Mouse (Mus musculus): Measurements from ENCODE around the gene Ltb4r2. TPM values are rescaled to one million over a fixed set of nuclear protein-coding genes. Genes with fewer than 3 reads are reported as not detected.
A peak's percentile ranks its signal among the peaks of the same experiment; 100 is the strongest.

Ltb4r2 gene
- polyA plus RNA-seq (2015; fragmentation: Nextera tagmentation; extraction: Ambion mirVana): 0.67 and 0.70 TPM in 2 replicates

GRCm38 (mm10) chr14:55761163-55761562, at the start of gene Ltb4r2:
Ltb4r2 (plus strand) TSS chr14:55761428.
- Histone ChIP-seq H3K4me2 (peak within 1 kb of the TSS; percentile 96), H3K4me1 (peaks cover 18% of the 10 kb centered on the region), H3K4me3 (peak within 1 kb of the TSS; percentile 51), H3K27me3 (replicated peaks) (peaks cover 31% of the 10 kb centered on the region), H3K9me3 (no peaks in the 10 kb centered on the region), H3K9ac (peak within 1 kb of the TSS; percentile 71), H3K27ac (peak within 1 kb of the TSS; percentile 81), H3K36me3 (replicated peaks) (no peaks in the 10 kb centered on the region)
- no peak for ATAC-seq (replicated peaks)
- WGBS: 84% methylated on average over 6 of the region's 6 CpGs

GRCm38 (mm10) chr14:55711786-55712185, 49.4 kb upstream of the Ltb4r2 start:
- Histone ChIP-seq H3K36me3 (replicated peaks) (no peaks in the 10 kb centered on the region; the same call in 1 of the 2 replicates), H3K4me2 (no peak overlapping the region), H3K27me3 (replicated peaks) (peaks cover 3% of the 10 kb centered on the region; the same call in 1 of the 2 replicates), H3K4me1 (no peaks in the 10 kb centered on the region), H3K9me3 (no peaks in the 10 kb centered on the region), H3K27ac (no peak overlapping the region), H3K4me3 (no peak overlapping the region), H3K9ac (no peak overlapping the region)
- ATAC-seq (replicated peaks): no peak
- 81% methylated on average over 7 of the region's 7 CpGs for WGBS

- no peaks in the 10 kb centered on the region for H3K9me3 ChIP-seq
- 16% methylated on average over 25 of the region's 25 CpGs for WGBS
Observed at GRCm38 (mm10) chr14:55713007-55713728, 48.1 kb upstream of the Ltb4r2 start.

GRCm38 (mm10) chr14:55713729-55714122, 47.5 kb upstream of the Ltb4r2 start, which contains the start of gene Tgm1:
Tgm1 (minus strand) TSS chr14:55713926.
- Histone ChIP-seq H3K9me3 (no peaks in the 10 kb centered on the region), H3K4me3 (no peak within 1 kb of the TSS), H3K9ac (no peak within 1 kb of the TSS), H3K4me2 (no peak within 1 kb of the TSS), H3K27me3 (replicated peaks) (peaks cover 3% of the 10 kb centered on the region; the same call in 1 of the 2 replicates), H3K36me3 (replicated peaks) (no peaks in the 10 kb centered on the region; the same call in 1 of the 2 replicates), H3K4me1 (no peaks in the 10 kb centered on the region), H3K27ac (no peak within 1 kb of the TSS)
- ATAC-seq (replicated peaks): no peak
- 28% methylated on average over 4 of the region's 4 CpGs for WGBS

More at GRCm38 (mm10) chr14:55713007-55713728, 48.1 kb upstream of the Ltb4r2 start:
- Histone ChIP-seq H3K27ac (no peak overlapping the region), H3K27me3 (replicated peaks) (peaks cover 3% of the 10 kb centered on the region; the same call in 1 of the 2 replicates), H3K4me3 (no peak overlapping the region), H3K4me1 (no peaks in the 10 kb centered on the region), H3K36me3 (replicated peaks) (no peaks in the 10 kb centered on the region; the same call in 1 of the 2 replicates), H3K9ac (no peak overlapping the region), H3K4me2 (no peak overlapping the region)
- ATAC-seq (replicated peaks): no peak

- H3K4me1 ChIP-seq: no peaks in the 10 kb centered on the region
- H3K9me3 ChIP-seq: no peaks in the 10 kb centered on the region
- no peak for ATAC-seq (replicated peaks)
- no peak overlapping the region for H3K9ac ChIP-seq
- no peak overlapping the region for H3K4me3 ChIP-seq
- H3K36me3 ChIP-seq (replicated peaks): no peaks in the 10 kb centered on the region; the same call in 1 of the 2 replicates
- no peak overlapping the region for H3K27ac ChIP-seq
- H3K4me2 ChIP-seq: no peak overlapping the region
- WGBS: 40% methylated on average over 6 of the region's 6 CpGs
- peaks cover 3% of the 10 kb centered on the region; the same call in 1 of the 2 replicates for H3K27me3 ChIP-seq (replicated peaks)
Observed at GRCm38 (mm10) chr14:55714893-55715292, 46.3 kb upstream of the Ltb4r2 start.

GRCm38 (mm10) chr14:55716271-55716670, 45.0 kb upstream of the Ltb4r2 start:
- H3K4me2 ChIP-seq: no peak overlapping the region
- no peak overlapping the region for H3K9ac ChIP-seq
- ATAC-seq (replicated peaks): no peak
- H3K27ac ChIP-seq: no peak overlapping the region
- no peak overlapping the region for H3K4me3 ChIP-seq
- no peaks in the 10 kb centered on the region; the same call in 1 of the 2 replicates for H3K36me3 ChIP-seq (replicated peaks)
- no peaks in the 10 kb centered on the region for H3K9me3 ChIP-seq
- WGBS: 95% methylated on average over 6 of the region's 6 CpGs
- peaks cover 7% of the 10 kb centered on the region for H3K4me1 ChIP-seq
- peaks cover 3% of the 10 kb centered on the region; the same call in 1 of the 2 replicates for H3K27me3 ChIP-seq (replicated peaks)

- WGBS: 86% methylated on average over 8 of the region's 8 CpGs
Observed at GRCm38 (mm10) chr14:55716884-55717283, 44.3 kb upstream of the Ltb4r2 start.

GRCm38 (mm10) chr14:55719737-55720136, 41.5 kb upstream of the Ltb4r2 start:
- Histone ChIP-seq H3K4me2 (no peak overlapping the region), H3K9ac (no peak overlapping the region), H3K4me3 (no peak overlapping the region), H3K36me3 (replicated peaks) (no peaks in the 10 kb centered on the region; the same call in 1 of the 2 replicates), H3K4me1 (peaks cover 13% of the 10 kb centered on the region), H3K27me3 (replicated peaks) (no peaks in the 10 kb centered on the region), H3K27ac (no peak overlapping the region), H3K9me3 (no peaks in the 10 kb centered on the region)
- WGBS: 86% methylated on average over 6 of the region's 6 CpGs
- ATAC-seq (replicated peaks): no peak

More at GRCm38 (mm10) chr14:55716884-55717283, 44.3 kb upstream of the Ltb4r2 start:
- H3K9ac ChIP-seq: no peak overlapping the region
- peaks cover 8% of the 10 kb centered on the region for H3K4me1 ChIP-seq
- H3K27me3 ChIP-seq (replicated peaks): peaks cover 3% of the 10 kb centered on the region; the same call in 1 of the 2 replicates
- no peak overlapping the region for H3K27ac ChIP-seq
- H3K36me3 ChIP-seq (replicated peaks): no peaks in the 10 kb centered on the region; the same call in 1 of the 2 replicates
- no peaks in the 10 kb centered on the region for H3K9me3 ChIP-seq
- ATAC-seq (replicated peaks): no peak
- no peak overlapping the region for H3K4me2 ChIP-seq
- no peak overlapping the region for H3K4me3 ChIP-seq

- 0 out of 2 replicates have a peak overlapping the region, but pooled peaks have one; percentile 14 for H3K9ac ChIP-seq
- peaks cover 13% of the 10 kb centered on the region for H3K4me1 ChIP-seq
- no peaks in the 10 kb centered on the region for H3K9me3 ChIP-seq
- no peak overlapping the region for H3K27ac ChIP-seq
- 93% methylated on average over 12 of the region's 12 CpGs for WGBS
- H3K4me3 ChIP-seq: no peak overlapping the region; the same call in 1 of the 2 replicates
- H3K27me3 ChIP-seq (replicated peaks): no peaks in the 10 kb centered on the region
- H3K4me2 ChIP-seq: peak overlapping the region; percentile 52; the same call in 1 of the 2 replicates
- no peak for ATAC-seq (replicated peaks)
- H3K36me3 ChIP-seq (replicated peaks): no peaks in the 10 kb centered on the region; the same call in 1 of the 2 replicates
Observed at GRCm38 (mm10) chr14:55720666-55721065, 40.6 kb upstream of the Ltb4r2 start.

GRCm38 (mm10) chr14:55721076-55721475, 40.2 kb upstream of the Ltb4r2 start:
- Histone ChIP-seq H3K27me3 (replicated peaks) (no peaks in the 10 kb centered on the region), H3K9me3 (no peaks in the 10 kb centered on the region), H3K4me2 (peak overlapping the region; percentile 52), H3K4me3 (peak overlapping the region; percentile 82), H3K9ac (peak overlapping the region; percentile 81), H3K27ac (peak overlapping the region; percentile 89; the same call in 1 of the 2 replicates), H3K4me1 (peaks cover 13% of the 10 kb centered on the region), H3K36me3 (replicated peaks) (no peaks in the 10 kb centered on the region; the same call in 1 of the 2 replicates)
- WGBS: 77% methylated on average over 6 of the region's 6 CpGs
- no peak for ATAC-seq (replicated peaks)

GRCm38 (mm10) chr14:55721700-55722437, 39.4 kb upstream of the Ltb4r2 start, which contains the start of gene Rabggta:
Rabggta (minus strand) TSS chr14:55722263.
- WGBS: under 1% methylated on average over 31 of the region's 50 CpGs
- Histone ChIP-seq H3K27me3 (replicated peaks) (no peaks in the 10 kb centered on the region), H3K9ac (peak within 1 kb of the TSS; percentile 81)

More at GRCm38 (mm10) chr14:55721700-55722437, 39.4 kb upstream of the Ltb4r2 start, which contains the start of gene Rabggta:
- H3K27ac ChIP-seq: peak within 1 kb of the TSS; percentile 89
- H3K4me2 ChIP-seq: peak within 1 kb of the TSS; percentile 52
- peak within 1 kb of the TSS; percentile 82 for H3K4me3 ChIP-seq
- peak; percentile 98 for ATAC-seq (replicated peaks)
- H3K4me1 ChIP-seq: peaks cover 13% of the 10 kb centered on the region
- no peaks in the 10 kb centered on the region; the same call in 1 of the 2 replicates for H3K36me3 ChIP-seq (replicated peaks)
- H3K9me3 ChIP-seq: no peaks in the 10 kb centered on the region
